Mouse (Mus musculus) heart, adult 11 months (tissue): ENCODE results near the gene Timmdc1.
A peak's percentile ranks its signal among the peaks of the same experiment; 100 is the strongest.

Source experiments
- DNase-seq: peaks from one replicate; pipeline ENCODE4 v3.0.0; 2022

Timmdc1 gene

GRCm38 (mm10) chr16:38522129-38523084 is at the start of gene Timmdc1:
TSS of gene Timmdc1 (minus strand) at chr16:38522663.
- DNase-seq, result peak; percentile 100

- peak; percentile 81 for DNase-seq
These were observed 49.0 kb upstream of the Timmdc1 start for GRCm38 (mm10) chr16:38571481-38571880.

DNA sequence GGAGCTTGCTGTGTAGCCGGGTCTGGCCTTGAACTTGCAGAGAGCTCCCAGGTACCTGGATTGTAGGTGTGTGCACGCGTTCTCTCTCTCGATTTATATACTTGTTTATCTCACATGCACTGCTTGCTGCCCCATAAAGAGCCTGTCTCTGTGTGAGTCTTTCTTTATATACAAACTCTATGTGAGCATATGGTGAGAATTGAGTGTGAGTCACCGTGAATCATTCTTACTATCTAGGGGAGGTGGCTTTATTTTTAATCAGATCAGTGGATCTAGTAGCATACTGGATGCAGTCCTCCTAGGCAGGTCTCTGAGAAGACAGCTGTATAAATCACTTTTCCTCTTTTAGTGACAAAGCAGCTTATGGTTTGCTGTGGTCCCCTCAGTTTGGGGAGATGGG is 45.7 kb upstream of the Timmdc1 start:
- DNase-seq, result no peak

- no peak for DNase-seq
These were observed 41.1 kb upstream of the Timmdc1 start for GRCm38 (mm10) chr16:38563516-38563915.

DNA sequence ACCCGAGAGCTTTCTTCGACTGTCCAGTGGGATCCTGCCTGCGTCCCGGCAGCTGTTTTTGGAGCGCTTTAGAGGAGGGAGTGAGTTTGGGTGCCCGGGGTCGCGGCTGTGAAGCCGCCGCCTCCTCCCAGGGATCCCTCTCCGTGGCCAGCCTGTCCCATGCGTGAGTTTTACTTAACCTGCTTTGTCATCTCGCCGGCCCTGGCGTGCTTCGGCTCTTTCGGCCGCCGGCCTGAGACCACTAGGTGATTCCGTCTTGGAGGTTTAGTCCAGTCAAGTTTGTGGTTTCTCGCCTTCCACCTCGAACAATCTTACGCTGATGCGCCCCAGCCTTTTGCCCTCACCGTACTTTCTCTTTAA is 40.5 kb upstream of the Timmdc1 start:
- DNase-seq, result no peak

DNA sequence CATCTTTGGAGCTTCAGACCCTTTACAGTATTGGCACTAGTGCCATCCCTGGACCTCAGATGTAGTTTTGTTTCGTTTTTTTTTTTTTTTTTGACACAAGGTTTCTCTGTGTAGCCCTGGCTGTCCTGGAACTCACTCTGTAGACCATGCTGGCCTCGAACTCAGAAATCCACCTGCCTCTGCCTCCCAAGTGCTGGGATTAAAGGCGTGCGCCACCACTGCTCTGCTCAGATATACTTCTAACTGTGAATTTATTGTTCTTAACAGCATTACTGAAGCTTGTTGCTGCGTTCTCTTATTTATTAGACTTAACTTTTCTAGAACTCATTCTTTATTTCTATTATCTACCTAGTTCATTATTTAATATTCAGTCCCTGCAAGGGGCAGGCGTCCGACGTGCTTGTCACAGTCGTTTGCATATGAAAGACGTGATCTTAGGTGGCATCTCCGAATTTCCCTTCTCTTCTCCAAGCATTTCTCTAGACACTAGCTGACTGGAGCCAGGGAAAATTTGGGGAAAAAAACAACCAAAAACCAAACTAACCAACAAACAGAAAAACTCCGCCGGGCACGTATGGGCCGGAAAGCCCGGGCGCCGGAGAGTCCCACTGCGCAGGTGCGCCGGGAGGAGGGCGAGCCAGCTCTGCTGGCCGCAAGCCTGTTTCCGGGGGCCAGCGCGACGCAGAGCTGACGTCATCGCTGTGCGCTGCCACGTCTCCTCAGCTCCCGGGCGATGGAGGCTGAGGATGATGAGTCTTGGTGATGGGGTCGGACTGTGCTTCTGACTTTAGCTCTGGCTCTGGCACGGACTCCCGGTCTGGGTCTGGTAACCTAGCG is 39.9 kb upstream of the Timmdc1 start:
- DNase-seq, result peak; percentile 99

- peak; percentile 57 for DNase-seq
These were observed 35.8 kb upstream of the Timmdc1 start, which contains the start of gene Tmem39a for GRCm38 (mm10) chr16:38558221-38558748. TSS of gene Tmem39a (plus strand) at chr16:38558698.

DNA sequence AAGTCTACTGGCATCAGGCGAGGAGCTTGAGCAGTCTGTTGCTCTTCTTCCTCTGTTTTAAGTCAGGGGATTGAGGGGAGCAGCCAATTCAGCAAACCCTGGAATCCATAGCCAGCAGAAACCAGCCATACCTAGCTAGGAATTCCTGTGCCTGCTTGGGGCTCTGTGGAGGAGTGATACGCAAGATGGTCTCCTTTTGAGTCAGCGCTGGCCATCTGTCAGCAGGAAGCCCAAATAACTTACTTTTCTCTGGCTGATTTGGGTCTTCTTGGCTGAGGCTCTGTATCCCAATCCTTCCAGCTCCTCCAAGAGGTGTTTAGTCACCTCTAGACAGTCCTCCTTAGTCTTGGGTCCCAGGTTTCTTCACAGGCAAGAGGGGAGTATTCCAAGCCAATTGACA is 33.5 kb upstream of the Timmdc1 start:
- DNase-seq, result no peak

- peak; percentile 97 for DNase-seq
These were observed 27.3 kb upstream of the Timmdc1 start, which contains the start of gene Poglut1 for GRCm38 (mm10) chr16:38549479-38550396. TSS of gene Poglut1 (minus strand) at chr16:38550258.

- no peak for DNase-seq
These were observed 25.5 kb upstream of the Timmdc1 start for GRCm38 (mm10) chr16:38548000-38548399.

GRCm38 (mm10) chr16:38538716-38539380 is 16.4 kb upstream of the Timmdc1 start:
- no peak for DNase-seq

DNA sequence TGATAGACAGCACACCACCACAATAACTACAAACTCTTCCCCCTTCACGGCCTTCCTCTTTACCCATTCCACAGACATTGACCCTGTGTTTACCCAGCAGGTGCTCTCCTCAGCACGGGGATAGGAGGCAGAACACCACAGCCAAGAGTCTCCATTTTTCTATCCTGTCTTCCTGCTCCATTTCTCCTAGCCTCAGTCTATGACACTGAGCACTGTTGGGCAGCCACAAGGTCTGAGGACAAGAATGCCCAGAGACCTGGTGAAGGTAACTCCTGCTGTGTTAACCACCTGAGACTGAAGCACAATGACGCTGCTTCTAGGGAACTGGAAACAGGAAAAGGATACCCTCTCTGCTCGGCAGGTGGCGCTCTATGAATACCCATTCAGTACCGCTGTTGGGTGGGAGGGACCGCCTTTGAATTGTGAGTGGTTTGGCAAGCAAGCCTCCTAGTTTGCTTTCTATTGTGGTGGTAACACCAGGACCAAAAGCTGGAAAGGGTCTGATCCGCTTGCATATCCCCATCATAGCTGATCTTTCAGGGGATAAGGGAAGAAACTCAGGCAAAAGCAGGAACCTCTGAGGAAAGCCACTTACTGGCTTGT is 14.2 kb upstream of the Timmdc1 start:
- DNase-seq, result peak; percentile 96

- no peak for DNase-seq
These were observed 3.8 kb upstream of the Timmdc1 start for GRCm38 (mm10) chr16:38526264-38526663.

- DNase-seq, result no peak
These were observed 1.1 kb downstream of the Timmdc1 start for GRCm38 (mm10) chr16:38521211-38521987.

DNA sequence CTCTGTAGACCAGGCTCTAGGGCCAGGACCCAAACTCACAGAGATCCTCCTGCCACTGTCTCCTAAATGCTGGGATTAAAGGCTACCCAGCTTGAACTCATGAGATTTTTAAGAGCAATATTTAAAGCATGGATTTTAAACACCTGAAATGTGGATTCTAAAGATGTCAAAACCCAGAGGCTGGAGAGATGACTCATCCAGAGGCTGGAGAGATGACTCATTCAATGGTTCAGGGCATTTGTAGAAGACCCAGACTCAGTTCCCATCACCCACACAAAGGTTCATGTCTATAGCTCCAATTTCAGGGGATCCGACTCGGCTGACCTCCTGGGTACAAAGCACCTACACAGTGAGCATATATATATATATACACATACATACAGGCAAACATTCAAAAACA is 3.3 kb downstream of the Timmdc1 start:
- DNase-seq, result no peak

DNA sequence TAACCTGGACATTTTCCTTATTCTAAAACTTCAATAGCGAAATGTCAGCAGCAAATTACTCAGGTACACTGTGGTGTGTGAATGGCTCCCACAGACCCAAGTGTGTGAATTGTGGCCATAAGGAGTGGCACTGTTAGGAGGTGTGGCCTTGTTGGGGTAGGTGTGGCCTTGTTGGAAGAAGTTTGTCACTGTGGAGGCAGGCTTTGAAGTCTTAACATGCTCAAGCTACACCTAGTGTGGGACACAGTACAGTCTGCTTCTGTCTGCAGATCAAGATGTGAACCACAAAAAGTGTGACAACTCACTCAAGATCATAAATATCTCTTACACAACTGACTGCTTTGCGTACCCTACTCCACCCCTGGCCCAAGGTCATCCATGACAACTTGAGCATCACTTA is 11.6 kb downstream of the Timmdc1 start:
- no peak for DNase-seq

DNA sequence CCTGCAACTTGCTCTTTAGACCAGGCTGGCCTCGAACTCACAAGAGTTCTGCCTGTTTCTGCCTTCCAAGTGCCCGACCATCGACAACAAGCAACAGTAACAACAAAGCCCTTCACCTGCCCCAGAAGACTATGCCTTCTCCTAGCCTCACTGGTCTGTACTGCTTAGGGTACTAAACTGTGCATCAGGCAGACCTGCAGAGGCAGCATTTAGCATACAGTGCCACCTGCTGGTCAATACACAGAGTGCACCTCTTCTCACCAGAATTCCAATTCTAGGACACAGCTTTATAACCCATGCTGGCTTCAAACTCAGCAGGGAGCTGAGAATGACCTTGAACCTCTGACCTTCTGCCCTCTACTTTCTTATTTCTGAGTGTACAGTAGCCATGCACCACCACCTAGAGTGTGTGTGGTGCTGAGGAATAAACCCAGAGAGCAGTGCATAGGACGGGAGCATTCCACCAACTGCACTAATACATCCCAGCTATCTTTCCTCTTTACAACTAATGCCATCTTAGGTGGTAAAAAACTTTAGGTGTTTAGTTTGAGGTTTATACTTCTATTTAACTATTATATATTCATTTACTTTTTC is 16.3 kb downstream of the Timmdc1 start:
- DNase-seq, result no peak

- DNase-seq, result no peak
These were observed 18.9 kb downstream of the Timmdc1 start for GRCm38 (mm10) chr16:38503528-38503927.

DNA sequence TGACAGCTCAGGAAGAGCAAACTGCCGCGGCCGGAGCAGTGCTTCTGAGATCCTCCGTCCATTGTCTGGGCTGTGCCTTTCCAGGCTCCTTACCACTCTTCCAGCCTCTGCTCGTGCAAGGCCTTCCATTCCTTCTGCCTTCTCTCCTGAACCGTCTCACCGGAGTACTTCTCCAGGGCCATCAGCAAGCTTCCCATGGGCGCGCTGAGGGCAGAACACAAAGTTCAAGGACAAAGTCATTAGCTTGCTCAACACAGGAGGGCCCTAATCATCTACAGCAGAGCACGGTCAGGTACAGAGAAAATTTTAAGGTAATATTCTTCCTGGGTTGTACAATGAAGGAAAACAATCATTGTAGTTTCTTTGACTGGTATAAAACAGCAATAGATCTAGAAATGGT is 20.0 kb downstream of the Timmdc1 start:
- no peak for DNase-seq

- DNase-seq, result no peak
These were observed 25.8 kb downstream of the Timmdc1 start for GRCm38 (mm10) chr16:38496604-38497140.
